Mouse (Mus musculus): ENCODE data around the gene Gadd45b.

Gadd45b gene

GRCm38 (mm10) chr10:80929299-80930226 is at the start of gene Gadd45b:
TSS of gene Gadd45b (plus strand) at chr10:80930073.
- in situ Hi-C loops (cut with MboI; ENCODE audit: low pct_unique_long_range_greater_than_20kb in 1 of 2, low sequenced_read_pairs in 2 of 2, unreplicated experiment in 1 of 2) = loop anchor here (5.0 kb wide), 3 partner anchors 33 to 63 kb away; no protein-coding TSS in a partner anchor

GRCm38 (mm10) chr10:80880131-80880641 is 49.7 kb upstream of the Gadd45b start:
- in situ Hi-C loops (cut with MboI; ENCODE audit: low pct_unique_long_range_greater_than_20kb in 1 of 2, low sequenced_read_pairs in 2 of 2, unreplicated experiment in 1 of 2) = loop anchor here (5.0 kb wide), 1 partner anchor 117 kb away; no protein-coding TSS in a partner anchor

GRCm38 (mm10) chr10:80880901-80881300 is 49.0 kb upstream of the Gadd45b start:
- in situ Hi-C loops (cut with MboI; ENCODE audit: low pct_unique_long_range_greater_than_20kb in 1 of 2, low sequenced_read_pairs in 2 of 2, unreplicated experiment in 1 of 2) = loop anchor here (5.0 kb wide), 1 partner anchor 116 kb away; no protein-coding TSS in a partner anchor

- in situ Hi-C loops (cut with MboI; ENCODE audit: low pct_unique_long_range_greater_than_20kb in 1 of 2, low sequenced_read_pairs in 2 of 2, unreplicated experiment in 1 of 2) = loop anchor here (5.0 kb wide), 1 partner anchor 116 kb away; no protein-coding TSS in a partner anchor
Observed at GRCm38 (mm10) chr10:80881301-80881700, 48.6 kb upstream of the Gadd45b start.

- in situ Hi-C loops (cut with MboI; ENCODE audit: low pct_unique_long_range_greater_than_20kb in 1 of 2, low sequenced_read_pairs in 2 of 2, unreplicated experiment in 1 of 2) = loop anchor here in 1 of 2 experiments (5.0 kb wide), 1 partner anchor 40 kb away; no protein-coding TSS in a partner anchor
Observed at GRCm38 (mm10) chr10:80887181-80887580, 42.7 kb upstream of the Gadd45b start.

GRCm38 (mm10) chr10:80895100-80895499 is 34.8 kb upstream of the Gadd45b start:
- in situ Hi-C loops (cut with MboI; ENCODE audit: low pct_unique_long_range_greater_than_20kb in 1 of 2, low sequenced_read_pairs in 2 of 2, unreplicated experiment in 1 of 2) = no loop called here

- in situ Hi-C loops (cut with MboI; ENCODE audit: low pct_unique_long_range_greater_than_20kb in 1 of 2, low sequenced_read_pairs in 2 of 2, unreplicated experiment in 1 of 2) = no loop called here
Observed at GRCm38 (mm10) chr10:80895697-80896096, 34.2 kb upstream of the Gadd45b start.

GRCm38 (mm10) chr10:80896581-80897485 is 33.0 kb upstream of the Gadd45b start:
- in situ Hi-C loops (cut with MboI; ENCODE audit: low pct_unique_long_range_greater_than_20kb in 1 of 2, low sequenced_read_pairs in 2 of 2, unreplicated experiment in 1 of 2) = no loop called here

GRCm38 (mm10) chr10:80897861-80898510 is 31.9 kb upstream of the Gadd45b start:
- in situ Hi-C loops (cut with MboI; ENCODE audit: low pct_unique_long_range_greater_than_20kb in 1 of 2, low sequenced_read_pairs in 2 of 2, unreplicated experiment in 1 of 2) = no loop called here

- in situ Hi-C loops (cut with MboI; ENCODE audit: low pct_unique_long_range_greater_than_20kb in 1 of 2, low sequenced_read_pairs in 2 of 2, unreplicated experiment in 1 of 2) = no loop called here
Observed at GRCm38 (mm10) chr10:80899074-80899473, 30.8 kb upstream of the Gadd45b start.

- in situ Hi-C loops (cut with MboI; ENCODE audit: low pct_unique_long_range_greater_than_20kb in 1 of 2, low sequenced_read_pairs in 2 of 2, unreplicated experiment in 1 of 2) = no loop called here
Observed at GRCm38 (mm10) chr10:80899591-80900317, 30.1 kb upstream of the Gadd45b start.

GRCm38 (mm10) chr10:80900318-80901247 is 29.3 kb upstream of the Gadd45b start, which contains the start of gene Timm13:
TSS of gene Timm13 (minus strand) at chr10:80900969.
- in situ Hi-C loops (cut with MboI; ENCODE audit: low pct_unique_long_range_greater_than_20kb in 1 of 2, low sequenced_read_pairs in 2 of 2, unreplicated experiment in 1 of 2) = no loop called here

- in situ Hi-C loops (cut with MboI; ENCODE audit: low pct_unique_long_range_greater_than_20kb in 1 of 2, low sequenced_read_pairs in 2 of 2, unreplicated experiment in 1 of 2) = no loop called here
Observed at GRCm38 (mm10) chr10:80901409-80902272, 28.2 kb upstream of the Gadd45b start.

- in situ Hi-C loops (cut with MboI; ENCODE audit: low pct_unique_long_range_greater_than_20kb in 1 of 2, low sequenced_read_pairs in 2 of 2, unreplicated experiment in 1 of 2) = no loop called here
Observed at GRCm38 (mm10) chr10:80902273-80902940, 27.5 kb upstream of the Gadd45b start.

GRCm38 (mm10) chr10:80903282-80903681 is 26.6 kb upstream of the Gadd45b start:
- in situ Hi-C loops (cut with MboI; ENCODE audit: low pct_unique_long_range_greater_than_20kb in 1 of 2, low sequenced_read_pairs in 2 of 2, unreplicated experiment in 1 of 2) = no loop called here

Measured in mouse embryonic stem cell (cell line).